Mouse (Mus musculus) layer of hippocampus, adult 2 months (tissue): ENCODE results near the gene Dmgdh. TPM values are rescaled to one million over a fixed set of nuclear protein-coding genes. Genes with fewer than 3 reads are reported as not detected.

ENCODE experiments used
- DNase-seq, 2 experiments: peaks; one replicate each; pipeline ENCODE4 v3.0.0; 2022; ENCODE audit warnings: low spot score in 2 of 2
- H3K27ac ChIP-seq: fragments of 200-600 bp; 2 replicates; pipeline ENCODE4 v1.8.1; 2022
- H3K4me3 ChIP-seq: fragments of 200-600 bp; 2 replicates; pipeline ENCODE4 v1.8.1; 2022; ENCODE audit warnings: mild to moderate bottlenecking
- CTCF ChIP-seq: fragments of 200-600 bp; conservative IDR thresholded peaks from 2 replicates; pipeline ENCODE4 v1.8.1; 2022; ENCODE audit warnings: antibody characterized with exemption, mild to moderate bottlenecking, moderate library complexity
- total RNA-seq, 2 experiments: library from RNA; stranded (reverse); gene quantifications; 2 replicates each; pipeline ENCODE4 v1.2.3; 2021

Dmgdh gene
- total RNA-seq, 2 experiments from 2014 or later = 0.12 to 0.28 TPM

- Histone ChIP-seq H3K27ac (peak overlapping the region; percentile 70), H3K4me3 (no peak overlapping the region)
- peak; percentile 96 for TF ChIP-seq CTCF
- peak; percentile 57 to 83 for DNase-seq
Observed at GRCm38 (mm10) chr13:93718948-93719347, 44.7 kb downstream of the Dmgdh start.

- H3K4me3 ChIP-seq = no peak overlapping the region
- H3K27ac ChIP-seq = peak overlapping the region; percentile 76
- peak; percentile 54 for TF ChIP-seq CTCF
- DNase-seq = peak in 1 of 2 experiments; percentile 45
Observed at GRCm38 (mm10) chr13:93721916-93722315, 47.7 kb downstream of the Dmgdh start.

GRCm38 (mm10) chr13:93723455-93723854, 49.2 kb downstream of the Dmgdh start:
- Histone ChIP-seq H3K27ac (no peak overlapping the region), H3K4me3 (no peak overlapping the region)
- no peak for TF ChIP-seq CTCF
- DNase-seq = no peak

- TF ChIP-seq CTCF = peak; percentile 92
Observed at GRCm38 (mm10) chr13:93724206-93724605, 50.0 kb downstream of the Dmgdh start.

GRCm38 (mm10) chr13:93735131-93735636, 61.0 kb downstream of the Dmgdh start:
- no peak for TF ChIP-seq CTCF
- Histone ChIP-seq H3K4me3 (no peak overlapping the region), H3K27ac (no peak overlapping the region)
- DNase-seq = no peak

More at GRCm38 (mm10) chr13:93724206-93724605, 50.0 kb downstream of the Dmgdh start:
- peak in 1 of 2 experiments; percentile 29 for DNase-seq
- no peak overlapping the region for H3K4me3 ChIP-seq
- no peak overlapping the region for H3K27ac ChIP-seq

GRCm38 (mm10) chr13:93744118-93744517, 69.9 kb downstream of the Dmgdh start:
- Histone ChIP-seq H3K4me3 (no peak overlapping the region), H3K27ac (no peak overlapping the region)
- no peak for TF ChIP-seq CTCF
- DNase-seq = no peak

- no peak for DNase-seq
- Histone ChIP-seq H3K27ac (no peak overlapping the region), H3K4me3 (no peak overlapping the region)
- TF ChIP-seq CTCF = no peak
Observed at GRCm38 (mm10) chr13:93752597-93753400, 78.6 kb downstream of the Dmgdh start.

GRCm38 (mm10) chr13:93755084-93755483, 80.9 kb downstream of the Dmgdh start:
- H3K4me3 ChIP-seq = no peak overlapping the region
- DNase-seq = no peak
- no peak for TF ChIP-seq CTCF
- no peak overlapping the region for H3K27ac ChIP-seq

GRCm38 (mm10) chr13:93756674-93757073, 82.4 kb downstream of the Dmgdh start:
- Histone ChIP-seq H3K27ac (no peak overlapping the region), H3K4me3 (no peak overlapping the region)
- no peak for DNase-seq
- TF ChIP-seq CTCF = no peak

- no peak overlapping the region for H3K27ac ChIP-seq
- TF ChIP-seq CTCF = no peak
- DNase-seq = no peak
- no peak overlapping the region for H3K4me3 ChIP-seq
Observed at GRCm38 (mm10) chr13:93757514-93757913, 83.3 kb downstream of the Dmgdh start.

GRCm38 (mm10) chr13:93758149-93758898, 84.1 kb downstream of the Dmgdh start:
- no peak for DNase-seq
- no peak overlapping the region for H3K27ac ChIP-seq
- H3K4me3 ChIP-seq = no peak overlapping the region
- TF ChIP-seq CTCF = no peak

GRCm38 (mm10) chr13:93761831-93762230, 87.6 kb downstream of the Dmgdh start:
- Histone ChIP-seq H3K4me3 (no peak overlapping the region), H3K27ac (no peak overlapping the region)
- no peak for TF ChIP-seq CTCF
- no peak for DNase-seq

GRCm38 (mm10) chr13:93762879-93763278, 88.6 kb downstream of the Dmgdh start:
- no peak for TF ChIP-seq CTCF

More at GRCm38 (mm10) chr13:93762879-93763278, 88.6 kb downstream of the Dmgdh start:
- DNase-seq = no peak
- Histone ChIP-seq H3K27ac (no peak overlapping the region), H3K4me3 (no peak overlapping the region)
